Mouse (Mus musculus) G1E-ER4 (cell line): Measurements from ENCODE around the gene Chrna9. TPM values are rescaled to one million over a fixed set of nuclear protein-coding genes. Genes with fewer than 3 reads are reported as not detected.

Source experiments
- GATA1 ChIP-seq: IDR thresholded peaks from one replicate; pipeline ENCODE4 v1.8.0; 2012; ENCODE audit warnings: low read length, inconsistent platforms
- polyA plus RNA-seq: library from polyadenylated mRNA; stranded (reverse); fragments of >175 nt; gene quantifications from 2 replicates; pipeline ENCODE4 v1.2.3, GENCODE M21; 2012

Chrna9 gene
- polyA plus RNA-seq: not detected in 2 replicates

- no peak for TF ChIP-seq GATA1
These were observed at the start of gene Chrna9 for GRCm38 (mm10) chr5:65934783-65935182. Gene Chrna9, plus strand, starts transcription at chr5:65934921.

DNA sequence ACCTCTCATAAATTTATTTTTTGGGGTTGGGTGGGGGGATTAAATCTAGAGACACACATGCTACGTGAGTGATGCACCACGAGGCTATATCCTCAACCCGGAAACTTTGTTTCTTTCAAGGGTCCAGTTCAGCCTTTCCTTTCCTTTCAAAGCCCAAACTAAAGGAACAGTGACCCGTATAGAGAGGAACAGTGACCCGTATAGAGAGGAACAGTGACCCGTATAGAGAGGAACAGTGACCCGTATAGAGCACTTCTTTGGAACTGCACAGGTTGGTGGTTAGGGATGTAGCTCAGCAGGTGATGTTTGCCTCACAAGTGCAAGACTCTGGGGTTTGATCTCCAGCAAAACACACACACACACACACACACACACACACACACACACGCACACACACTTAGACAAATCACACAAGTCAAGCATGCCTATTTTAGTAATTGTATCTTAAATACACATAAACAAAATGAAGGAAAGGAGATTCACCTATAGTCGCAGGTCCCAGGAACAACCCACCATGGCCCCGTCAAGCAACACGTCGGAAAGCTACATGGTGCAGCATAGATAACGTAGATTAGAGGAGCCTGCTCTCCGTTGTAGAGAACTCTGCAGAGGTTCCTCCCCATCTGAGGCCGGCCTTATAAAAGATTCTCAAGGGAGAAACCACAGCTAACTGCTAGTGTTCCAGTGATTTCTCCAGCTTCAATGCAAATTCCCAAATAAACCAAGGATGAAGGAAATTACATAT, 48.9 kb upstream of the Chrna9 start:
- TF ChIP-seq GATA1: no peak

- TF ChIP-seq GATA1: no peak
These were observed 46.6 kb upstream of the Chrna9 start for GRCm38 (mm10) chr5:65888102-65888501.

GRCm38 (mm10) chr5:65888998-65889397, 45.7 kb upstream of the Chrna9 start:
- TF ChIP-seq GATA1: no peak

DNA sequence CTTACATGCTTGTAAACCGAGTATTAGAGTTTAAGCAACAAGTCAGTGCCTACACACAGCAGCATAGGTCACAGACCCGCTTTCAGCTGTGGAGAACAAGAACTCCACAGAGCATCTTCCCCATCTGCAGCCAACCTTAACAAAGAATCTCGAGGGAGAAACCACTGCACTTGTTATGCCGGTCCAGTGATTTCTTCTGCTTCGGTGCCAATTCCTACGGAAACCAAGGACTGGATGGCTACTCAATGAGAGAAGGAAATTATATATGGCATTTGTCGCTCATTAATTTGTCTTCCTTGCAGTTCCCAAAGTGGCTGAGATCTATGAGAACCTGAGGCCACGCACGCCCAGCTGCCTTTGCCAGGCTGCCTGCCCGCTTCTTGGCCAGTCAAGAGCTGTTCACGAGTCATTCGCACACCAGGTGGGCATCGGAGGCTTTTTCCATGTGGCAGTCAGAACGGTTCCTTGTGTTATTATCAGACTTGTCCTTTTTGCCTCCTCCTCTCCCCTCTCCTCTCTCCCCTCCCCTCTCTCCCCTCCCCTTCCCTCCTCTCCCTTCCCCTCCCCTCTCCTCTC, 43.4 kb upstream of the Chrna9 start:
- no peak for TF ChIP-seq GATA1

GRCm38 (mm10) chr5:65895121-65895692, 39.5 kb upstream of the Chrna9 start:
- no peak for TF ChIP-seq GATA1

DNA sequence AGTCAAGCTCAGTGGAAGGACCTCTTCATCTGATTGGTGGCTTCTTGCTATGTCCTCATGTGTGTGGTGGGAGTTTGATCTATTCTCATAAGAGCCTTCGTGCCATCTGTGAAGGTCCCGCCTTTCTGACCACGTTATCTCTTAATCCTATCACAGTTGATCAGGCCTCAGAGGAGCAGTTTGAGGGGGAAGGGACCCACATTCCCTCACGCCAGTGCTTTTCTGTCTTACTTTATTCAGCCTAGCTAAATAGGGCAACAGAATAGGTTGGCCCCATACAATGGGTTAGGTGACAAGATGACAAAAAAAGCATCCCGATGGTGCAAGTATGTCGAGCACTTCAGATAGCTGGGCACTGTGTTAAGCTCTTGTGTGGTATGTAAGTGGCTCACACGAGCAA, 39.0 kb upstream of the Chrna9 start:
- no peak for TF ChIP-seq GATA1

- no peak for TF ChIP-seq GATA1
These were observed 37.0 kb upstream of the Chrna9 start for GRCm38 (mm10) chr5:65897731-65898130.

DNA sequence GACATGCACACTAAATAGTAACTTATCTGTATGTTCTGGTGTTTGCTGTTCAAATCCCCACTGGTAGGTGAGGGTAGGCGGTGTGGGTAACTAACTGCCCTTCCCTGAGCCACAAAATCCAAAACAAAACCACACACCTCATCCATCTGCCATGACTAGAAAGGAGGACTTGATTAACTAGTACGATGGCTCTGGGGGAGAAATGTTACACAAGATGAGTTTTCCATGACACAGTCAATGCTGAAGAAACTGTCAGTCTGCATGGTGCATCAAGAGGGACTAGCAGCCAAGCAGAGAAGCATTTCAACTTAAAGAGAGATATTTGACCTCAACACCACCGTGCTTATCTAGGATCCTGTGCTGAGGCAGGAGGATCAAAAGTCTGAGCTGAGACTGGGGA, 36.0 kb upstream of the Chrna9 start:
- TF ChIP-seq GATA1: no peak

DNA sequence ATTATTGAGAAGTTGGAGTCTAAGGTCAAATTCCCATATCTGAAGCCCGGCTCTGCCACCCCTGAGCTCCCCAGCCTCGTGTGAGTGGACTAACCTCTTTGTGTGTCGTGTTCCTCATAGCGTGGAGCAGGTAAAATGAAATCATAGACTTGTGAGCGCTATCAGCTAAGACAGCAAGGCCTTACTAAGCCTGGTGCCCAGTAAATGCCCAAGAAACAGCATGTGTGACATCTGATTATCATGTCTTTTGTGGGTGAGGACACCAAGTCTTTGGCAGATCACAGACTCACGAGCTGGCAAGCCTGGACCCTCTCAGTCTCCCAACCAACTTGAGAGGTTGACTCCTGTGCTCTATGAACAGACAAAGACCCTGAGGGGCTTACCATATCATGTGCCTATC, 34.6 kb upstream of the Chrna9 start:
- TF ChIP-seq GATA1: no peak

DNA sequence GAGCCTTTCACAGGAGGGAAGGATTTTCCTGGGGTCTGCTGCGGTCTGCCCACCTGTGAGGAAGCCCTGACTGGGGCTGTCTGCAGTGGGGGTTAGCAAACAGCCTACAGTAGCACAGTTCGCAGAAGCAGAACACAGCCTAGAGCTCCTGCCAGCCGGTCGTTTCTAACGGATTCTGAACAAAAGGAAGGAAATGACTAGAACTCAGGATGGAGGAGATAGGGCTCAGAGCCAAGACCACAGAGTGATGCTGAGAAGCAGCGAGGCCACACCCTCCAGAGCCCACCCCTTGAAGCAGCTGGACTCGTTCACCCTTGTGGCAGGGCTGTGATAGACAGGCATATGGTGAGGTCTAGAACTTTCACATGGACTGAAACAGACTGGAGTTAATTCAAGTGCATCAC, 33.9 kb upstream of the Chrna9 start:
- no peak for TF ChIP-seq GATA1

GRCm38 (mm10) chr5:65901868-65902418, 32.8 kb upstream of the Chrna9 start:
- TF ChIP-seq GATA1: no peak

DNA sequence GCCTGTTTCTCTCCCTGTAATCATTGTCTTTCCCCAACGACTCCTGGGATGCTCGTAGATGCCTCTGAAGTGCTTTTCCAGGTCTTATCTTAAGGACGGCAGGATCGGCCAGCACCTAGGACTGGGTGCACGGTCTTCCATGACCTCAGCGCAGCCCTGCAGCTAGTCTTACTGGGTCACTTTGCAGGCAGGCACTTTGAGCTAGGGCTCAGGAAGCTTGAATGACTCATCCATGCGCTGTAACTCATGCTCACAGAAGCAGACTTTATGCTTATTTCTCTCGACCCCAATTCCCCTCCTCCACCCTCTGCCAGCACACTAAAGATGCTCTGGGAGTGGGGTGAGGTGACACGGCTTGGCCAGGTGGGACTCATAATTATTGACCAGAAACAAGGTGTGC, 31.9 kb upstream of the Chrna9 start:
- TF ChIP-seq GATA1: no peak

GRCm38 (mm10) chr5:65904476-65904875, 30.2 kb upstream of the Chrna9 start:
- TF ChIP-seq GATA1: no peak

- TF ChIP-seq GATA1: no peak
These were observed 26.0 kb upstream of the Chrna9 start for GRCm38 (mm10) chr5:65908751-65909150.

DNA sequence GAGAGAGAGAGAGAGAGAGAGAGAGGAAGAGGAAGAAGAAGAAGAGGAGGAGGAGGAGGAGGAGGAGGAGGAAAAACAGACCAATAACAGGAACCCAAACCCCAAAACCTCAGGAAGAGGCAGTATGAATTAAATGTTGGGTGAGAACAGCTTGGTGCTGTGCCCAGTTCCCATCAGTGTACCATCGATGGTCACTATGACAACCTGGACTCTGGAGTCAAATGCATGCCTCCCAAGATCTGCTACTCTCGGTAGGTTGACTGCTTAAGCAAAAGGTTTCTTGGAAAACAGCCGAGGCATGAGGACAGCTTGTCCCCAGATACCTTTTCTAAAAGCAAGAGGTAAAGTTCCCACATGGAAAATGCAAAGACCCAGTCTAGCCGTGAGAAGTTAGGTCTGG, 25.4 kb upstream of the Chrna9 start:
- no peak for TF ChIP-seq GATA1

GRCm38 (mm10) chr5:65910398-65910797, 24.3 kb upstream of the Chrna9 start:
- no peak for TF ChIP-seq GATA1
